Mouse (Mus musculus): ENCODE measurements at regions not wholly inside any gene's neighbourhood (a gene's known extent, or its start where the extent isn't known, plus 50 kb on each side); places are given as distances from the start of the nearest gene placed in this dataset.

DNA sequence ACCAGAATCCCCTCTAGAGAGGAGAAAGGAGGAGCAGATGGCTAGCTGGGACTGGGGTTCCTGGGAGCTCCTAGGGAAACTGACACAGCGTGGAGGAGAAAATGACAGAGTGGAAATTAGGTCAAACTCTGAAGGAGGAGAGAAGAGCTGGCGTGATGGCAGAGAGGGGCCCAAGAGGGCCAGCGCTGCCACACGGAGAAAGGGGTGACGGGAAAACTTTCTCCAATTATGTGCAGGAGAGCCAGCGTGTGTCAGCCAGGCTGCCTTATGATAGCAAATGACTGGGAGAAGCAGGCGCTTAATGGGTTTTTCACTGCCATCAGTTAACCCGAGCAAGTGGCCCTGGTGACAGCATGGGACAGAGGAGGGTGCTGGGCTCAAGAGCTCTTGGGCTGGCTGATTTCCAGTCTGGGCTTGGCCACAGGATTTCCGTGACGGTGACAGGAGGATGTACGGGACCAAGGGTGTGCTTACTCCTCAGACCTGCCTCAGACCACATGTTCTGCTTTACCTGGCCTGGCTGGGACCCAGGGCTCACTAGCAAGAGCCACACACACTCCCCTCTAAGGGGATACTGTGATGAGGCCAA is 102.9 kb downstream of the Plxna1 start:
- no peak for DNase-seq

DNA sequence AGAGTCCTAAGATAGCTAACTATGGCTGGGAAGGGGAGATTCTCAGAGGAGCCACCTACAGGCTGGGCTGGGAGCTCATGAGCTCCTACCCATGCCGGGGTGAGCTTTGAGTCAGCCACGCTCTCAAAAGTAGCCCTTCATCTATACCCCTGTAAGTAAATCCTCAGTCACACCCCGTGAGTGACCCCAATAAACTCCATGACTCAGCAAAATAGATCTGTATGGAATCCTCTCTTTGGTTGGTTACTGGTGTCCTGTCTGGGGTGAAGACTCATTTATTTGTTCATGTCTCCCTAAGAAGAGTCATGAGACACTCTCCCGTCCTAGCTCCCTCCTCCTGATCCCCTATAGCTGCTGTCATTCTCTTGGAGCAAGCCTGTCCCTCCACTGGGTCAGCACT is 99.5 kb downstream of the Plxna1 start:
- no peak for DNase-seq

DNA sequence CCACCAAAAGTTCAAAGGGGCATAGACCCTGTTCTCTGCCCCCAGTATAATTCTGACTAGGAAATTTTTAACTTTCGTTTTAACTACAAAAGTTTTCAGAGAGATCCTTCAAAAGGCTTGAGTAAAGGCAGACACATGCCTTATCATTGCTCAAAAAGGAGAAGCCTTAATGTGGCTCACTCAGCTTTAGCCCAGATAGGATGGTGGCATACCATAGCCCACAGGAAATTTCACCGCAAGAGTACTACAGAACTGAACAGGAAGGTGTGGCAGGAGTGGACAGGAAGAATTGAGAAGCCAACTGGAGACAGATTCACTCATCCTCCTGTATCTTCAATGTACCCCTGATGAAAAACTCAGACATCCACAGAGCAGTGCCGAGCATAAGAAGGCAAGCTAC is 97.1 kb downstream of the Plxna1 start:
- no peak for DNase-seq

Measured in thymus, adult 18-20 months (tissue).